Mouse (Mus musculus) heart, embryonic 14.5 days (tissue): ENCODE data around the gene Tmpo. TPM values are rescaled to one million over a fixed set of nuclear protein-coding genes. Genes with fewer than 3 reads are reported as not detected.

ENCODE experiments used
- ATAC-seq: fragments of 200-750 bp; cut with Nextera tagmentation; 2 replicates; pipeline ENCODE4 v1.8.0; 2017; ENCODE audit warnings: low read depth, moderate TSS enrichment; ENCODE audit not compliant: insufficient number of reproducible peaks, insufficient read depth, low FRiP score
- H3K27ac ChIP-seq, 2 experiments: fragments of 200-500 bp in 1 of 2; fragments of 300-500 bp in 1 of 2; sonication (generic) in 1 of 2; replicated peaks in 1 of 2; 2 replicates each; pipeline ENCODE4 v1.5.1; 2012 to 2014; ENCODE audit warnings: low read depth in 2 of 2, low read length in 2 of 2, control low read depth in 1 of 2, mild to moderate bottlenecking in 1 of 2, mixed read lengths in 1 of 2; ENCODE audit not compliant: control insufficient read depth in 1 of 2, insufficient read depth in 1 of 2
- H3K27me3 ChIP-seq: fragments of 300-500 bp; sonication (generic); 2 replicates; pipeline ENCODE4 v1.6.1; 2014; ENCODE audit warnings: mild to moderate bottlenecking, low read length, control low read depth; ENCODE audit not compliant: control insufficient read depth, insufficient read depth
- H3K36me3 ChIP-seq: fragments of 300-500 bp; sonication (generic); 2 replicates; pipeline ENCODE4 v1.6.1; 2014; ENCODE audit warnings: mild to moderate bottlenecking, control low read depth, low read length, mixed read lengths; ENCODE audit not compliant: control insufficient read depth, insufficient read depth
- H3K4me1 ChIP-seq, 2 experiments: fragments of 200-500 bp in 1 of 2; fragments of 300-500 bp in 1 of 2; sonication (generic) in 1 of 2; 2 replicates each; pipeline ENCODE4 v1.6.1; 2012 to 2014; ENCODE audit warnings: low read length in 2 of 2, control low read depth in 1 of 2, mixed read lengths in 1 of 2; ENCODE audit not compliant: control insufficient read depth in 2 of 2, insufficient read depth in 2 of 2
- H3K4me2 ChIP-seq: fragments of 300-500 bp; sonication (generic); 2 replicates; pipeline ENCODE4 v1.6.1; 2014; ENCODE audit warnings: mild to moderate bottlenecking, low read length
- H3K4me3 ChIP-seq, 2 experiments: fragments of 200-500 bp in 1 of 2; fragments of 300-500 bp in 1 of 2; sonication (generic) in 1 of 2; 2 replicates each; pipeline ENCODE4 v1.5.1; 2012 to 2014; ENCODE audit warnings: low read length in 2 of 2, mild to moderate bottlenecking in 2 of 2, control low read depth in 1 of 2, low read depth in 1 of 2, moderate library complexity in 1 of 2; ENCODE audit not compliant: control insufficient read depth in 1 of 2, insufficient read depth in 1 of 2
- H3K9ac ChIP-seq: fragments of 300-500 bp; sonication (generic); 2 replicates; pipeline ENCODE4 v1.6.1; 2014; ENCODE audit warnings: mild to moderate bottlenecking, low read length
- H3K9me3 ChIP-seq: fragments of 300-500 bp; sonication (generic); 2 replicates; pipeline ENCODE4 v1.6.1; 2016; ENCODE audit warnings: low read length, control low read depth; ENCODE audit not compliant: control insufficient read depth
- WGBS: fragments of 180-500 bp; shearing (Covaris S2); extraction: QIAGEN DNeasy Blood & Tissue Kit; methylation state at CpG from one replicate; pipeline ENCODE4 v1.1.7; 2014; 5-methylcytosine and 5-hydroxymethylcytosine counted together
- polyA plus RNA-seq: library from polyadenylated mRNA; unstranded; fragments of >200 nt; fragmentation: Nextera tagmentation; extraction: Ambion mirVana; gene quantifications from 2 replicates; pipeline ENCODE4 v1.2.1, GENCODE M21; 2014

Gene Tmpo
- polyA plus RNA-seq, 1 experiment from 2014 or later = 181 TPM

- ATAC-seq = no peak
- Histone ChIP-seq H3K9me3 (0 out of 2 replicates have a peak, but pooled peaks cover 3% of the 10 kb centered on the region), H3K9ac (no peak overlapping the region), H3K27me3 (no peaks in the 10 kb centered on the region), H3K4me3 (no peak overlapping the region), H3K27ac (peak overlapping the region; percentile 79 to 95), H3K36me3 (peaks cover 3% of the 10 kb centered on the region), H3K4me2 (no peak overlapping the region), H3K4me1 (peaks cover 7 to 8% of the 10 kb centered on the region in 2 experiments)
- WGBS = 41% methylated on average over 2 of the region's 2 CpGs
These were observed 53.7 kb downstream of the Tmpo start for GRCm38 (mm10) chr10:91127395-91127794.

GRCm38 (mm10) chr10:91126618-91127355 lies 54.3 kb downstream of the Tmpo start:
- H3K27me3 ChIP-seq = no peaks in the 10 kb centered on the region
- H3K4me2 ChIP-seq = no peak overlapping the region
- peaks cover 9% of the 10 kb centered on the region for H3K36me3 ChIP-seq
- ATAC-seq = no peak
- H3K4me3 ChIP-seq = no peak overlapping the region
- WGBS = 26% methylated on average over 10 of the region's 10 CpGs
- H3K27ac ChIP-seq = peak overlapping the region; percentile 79 to 95
- H3K9me3 ChIP-seq = 0 out of 2 replicates have a peak, but pooled peaks cover 3% of the 10 kb centered on the region
- H3K4me1 ChIP-seq = peaks cover 7 to 11% of the 10 kb centered on the region in 2 experiments
- 0 out of 2 replicates have a peak overlapping the region, but pooled peaks have one; percentile 34 for H3K9ac ChIP-seq

- no peaks in the 10 kb centered on the region for H3K9me3 ChIP-seq
- peak within 1 kb of the TSS; percentile 99 for H3K9ac ChIP-seq
- peaks cover 7 to 21% of the 10 kb centered on the region in 2 experiments for H3K4me1 ChIP-seq
- peak within 1 kb of the TSS; percentile 87 to 97 for H3K27ac ChIP-seq
- peak within 1 kb of the TSS; percentile 81 for H3K4me2 ChIP-seq
- H3K36me3 ChIP-seq = peaks cover 35% of the 10 kb centered on the region
- WGBS = 9% methylated on average over 54 of the region's 59 CpGs
- no peaks in the 10 kb centered on the region for H3K27me3 ChIP-seq
- peak within 1 kb of the TSS; percentile 93 to 96 for H3K4me3 ChIP-seq
- peak; percentile 99 for ATAC-seq
These were observed 57.0 kb downstream of the Tmpo start, which contains the start of gene Slc25a3 for GRCm38 (mm10) chr10:91123828-91124822. TSS of gene Slc25a3 (minus strand) at chr10:91124059.

GRCm38 (mm10) chr10:91123281-91123827 lies 57.8 kb downstream of the Tmpo start:
- Histone ChIP-seq H3K27ac (peak overlapping the region; percentile 87 to 97), H3K9me3 (no peaks in the 10 kb centered on the region), H3K9ac (peak overlapping the region; percentile 99), H3K4me1 (peaks cover 7 to 21% of the 10 kb centered on the region in 2 experiments), H3K4me3 (peak overlapping the region; percentile 93 to 96), H3K4me2 (peak overlapping the region; percentile 81), H3K36me3 (peaks cover 42% of the 10 kb centered on the region), H3K27me3 (no peaks in the 10 kb centered on the region)
- ATAC-seq = peak; percentile 62
- WGBS = under 1% methylated on average over 44 of the region's 44 CpGs

- H3K9ac ChIP-seq = peak overlapping the region; percentile 99
- H3K27ac ChIP-seq = no peak overlapping the region; a peak in 1 of 4 replicates
- no peak for ATAC-seq
- 13% methylated on average over 6 of the region's 6 CpGs for WGBS
- H3K9me3 ChIP-seq = no peaks in the 10 kb centered on the region
- H3K4me1 ChIP-seq = peaks cover 7 to 20% of the 10 kb centered on the region in 2 experiments
- no peaks in the 10 kb centered on the region for H3K27me3 ChIP-seq
- H3K4me3 ChIP-seq = peak overlapping the region; percentile 93 to 96; a peak in 3 of 4 replicates
- H3K4me2 ChIP-seq = peak overlapping the region; percentile 81
- H3K36me3 ChIP-seq = peaks cover 49% of the 10 kb centered on the region
These were observed 58.5 kb downstream of the Tmpo start for GRCm38 (mm10) chr10:91122646-91123045.

GRCm38 (mm10) chr10:91116958-91117357 lies 64.2 kb downstream of the Tmpo start:
- Histone ChIP-seq H3K4me2 (no peak overlapping the region), H3K9ac (no peak overlapping the region), H3K4me3 (no peak overlapping the region), H3K36me3 (peaks cover 90% of the 10 kb centered on the region), H3K4me1 (peaks cover 0 to 11% of the 10 kb centered on the region in 2 experiments; a peak in 2 of 4 replicates), H3K9me3 (0 out of 2 replicates have a peak, but pooled peaks cover 3% of the 10 kb centered on the region), H3K27ac (no peak overlapping the region), H3K27me3 (no peaks in the 10 kb centered on the region)
- 88% methylated on average over 12 of the region's 12 CpGs for WGBS
- no peak for ATAC-seq

- WGBS = 70% methylated on average over 4 of the region's 4 CpGs
- no peaks in the 10 kb centered on the region for H3K4me1 ChIP-seq
- H3K27ac ChIP-seq = no peak overlapping the region
- peaks cover 21% of the 10 kb centered on the region for H3K36me3 ChIP-seq
- no peak overlapping the region for H3K9ac ChIP-seq
- H3K27me3 ChIP-seq = no peaks in the 10 kb centered on the region
- no peak overlapping the region for H3K4me2 ChIP-seq
- ATAC-seq = no peak
- 0 out of 2 replicates have a peak, but pooled peaks cover 6% of the 10 kb centered on the region for H3K9me3 ChIP-seq
- H3K4me3 ChIP-seq = no peak overlapping the region
These were observed 71.3 kb downstream of the Tmpo start for GRCm38 (mm10) chr10:91109841-91110240.
